Mouse (Mus musculus) limb, embryonic 15.5 days (tissue): ENCODE data around the gene Gm20388. TPM values are rescaled to one million over a fixed set of nuclear protein-coding genes. Genes with fewer than 3 reads are reported as not detected.
A peak's percentile ranks its signal among the peaks of the same experiment; 100 is the strongest.

Source experiments
- ATAC-seq: fragments of 200-750 bp; cut with Nextera tagmentation; 2 replicates; pipeline ENCODE4 v1.8.0; 2017; ENCODE audit warnings: low read depth, moderate TSS enrichment; ENCODE audit not compliant: insufficient number of reproducible peaks, low FRiP score, low TSS enrichment
- H3K27ac ChIP-seq: fragments of 300-500 bp; sonication (generic); 2 replicates; pipeline ENCODE4 v1.5.1; 2015; ENCODE audit warnings: moderate library complexity, mild to moderate bottlenecking, inconsistent platforms
- H3K27me3 ChIP-seq: fragments of 300-500 bp; sonication (generic); 2 replicates; pipeline ENCODE4 v1.6.1; 2015; ENCODE audit warnings: inconsistent platforms
- H3K36me3 ChIP-seq: fragments of 300-500 bp; sonication (generic); 2 replicates; pipeline ENCODE4 v1.6.1; 2015; ENCODE audit warnings: inconsistent platforms
- H3K4me1 ChIP-seq: fragments of 300-500 bp; sonication (generic); 2 replicates; pipeline ENCODE4 v1.6.1; 2015; ENCODE audit warnings: inconsistent platforms
- H3K4me2 ChIP-seq: fragments of 300-500 bp; sonication (generic); 2 replicates; pipeline ENCODE4 v1.6.1; 2015; ENCODE audit warnings: mild to moderate bottlenecking, inconsistent platforms
- H3K4me3 ChIP-seq: fragments of 300-500 bp; sonication (generic); 2 replicates; pipeline ENCODE4 v1.5.1; 2015; ENCODE audit warnings: mild to moderate bottlenecking, inconsistent platforms
- H3K9ac ChIP-seq: fragments of 300-500 bp; sonication (generic); 2 replicates; pipeline ENCODE4 v1.6.1; 2015; ENCODE audit warnings: inconsistent platforms
- H3K9me3 ChIP-seq: fragments of 300-500 bp; sonication (generic); 2 replicates; pipeline ENCODE4 v1.6.1; 2016; ENCODE audit warnings: inconsistent platforms
- WGBS: fragments of 180-500 bp; shearing (Covaris S2); methylation state at CpG from one replicate; pipeline ENCODE4 v1.1.7; 2015; 5-methylcytosine and 5-hydroxymethylcytosine counted together
- polyA plus RNA-seq: library from polyadenylated mRNA; unstranded; fragments of >200 nt; fragmentation: Nextera tagmentation; extraction: Ambion mirVana; gene quantifications from 2 replicates; pipeline ENCODE4 v1.2.1, GENCODE M21; 2015

Gene Gm20388
- polyA plus RNA-seq, 1 experiment from 2014 or later: 4.9 TPM

DNA sequence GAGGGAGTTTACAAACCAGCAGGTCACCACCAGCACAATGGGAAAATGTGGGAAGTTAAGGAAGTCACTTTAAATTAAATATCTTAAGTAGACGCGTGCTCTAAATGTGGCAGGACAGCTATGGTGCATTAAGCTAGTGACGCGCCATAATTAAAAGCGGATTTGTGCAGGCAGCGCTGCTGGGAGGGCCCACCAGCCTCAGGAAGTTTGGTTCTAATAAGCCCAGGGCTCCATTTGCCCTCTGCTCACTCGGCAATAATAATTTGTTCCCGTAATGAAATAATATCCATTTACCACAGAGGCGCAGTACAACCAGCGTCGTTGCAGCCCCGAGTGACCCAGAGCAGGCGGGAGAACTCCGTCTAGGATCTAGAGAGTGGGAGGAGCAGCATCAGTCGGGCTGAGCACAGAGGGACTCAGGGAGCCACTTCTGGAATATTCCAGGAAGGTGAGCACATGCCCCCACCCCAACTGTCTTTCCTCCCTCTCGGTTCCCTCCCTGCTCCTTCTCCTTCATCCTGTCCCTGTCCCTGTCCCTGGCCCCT lies 1040.1 kb downstream of the Gm20388 start:
- H3K4me2 ChIP-seq: 0 out of 2 replicates have a peak overlapping the region, but pooled peaks have one; percentile 22
- H3K9ac ChIP-seq: no peak overlapping the region
- H3K27me3 ChIP-seq: peaks cover 58% of the 10 kb centered on the region
- H3K4me3 ChIP-seq: no peak overlapping the region
- 14% methylated on average over 16 of the region's 16 CpGs for WGBS
- ATAC-seq: no peak
- H3K9me3 ChIP-seq: no peaks in the 10 kb centered on the region
- no peaks in the 10 kb centered on the region for H3K36me3 ChIP-seq
- no peak overlapping the region for H3K27ac ChIP-seq
- H3K4me1 ChIP-seq: peaks cover 23% of the 10 kb centered on the region

DNA sequence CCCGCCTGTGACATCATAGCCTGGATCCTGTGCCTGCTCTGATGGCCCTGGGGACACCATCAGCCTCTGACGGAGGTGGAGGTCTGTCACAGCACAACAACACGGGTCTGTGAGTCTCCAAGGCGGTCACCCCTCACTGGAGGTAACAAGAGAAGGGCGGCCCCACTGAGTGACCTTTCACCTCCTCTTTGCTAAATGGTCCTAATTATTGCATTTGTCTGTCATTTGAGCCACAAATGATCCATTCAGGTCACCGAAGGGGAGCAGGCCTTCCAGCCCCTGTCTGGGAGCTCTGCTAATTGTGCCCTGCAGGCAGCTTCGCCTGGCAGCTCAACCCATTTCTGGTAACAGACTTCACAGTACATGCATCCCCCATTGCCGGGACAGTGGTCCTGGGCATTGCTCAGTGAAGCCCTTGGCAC lies 1048.8 kb downstream of the Gm20388 start:
- Histone ChIP-seq H3K9ac (no peak overlapping the region), H3K27me3 (peaks cover 82% of the 10 kb centered on the region), H3K4me1 (no peaks in the 10 kb centered on the region), H3K4me2 (no peak overlapping the region), H3K4me3 (no peak overlapping the region), H3K9me3 (no peaks in the 10 kb centered on the region), H3K27ac (no peak overlapping the region), H3K36me3 (no peaks in the 10 kb centered on the region)
- 15% methylated on average over 8 of the region's 8 CpGs for WGBS
- ATAC-seq: no peak

- Histone ChIP-seq H3K4me1 (no peaks in the 10 kb centered on the region; the same call in 1 of the 2 replicates), H3K27me3 (peaks cover 74% of the 10 kb centered on the region)
- 82% methylated on average over 5 of the region's 5 CpGs for WGBS
Observed at GRCm38 (mm10) chr8:120962606-120963380, 1052.2 kb downstream of the Gm20388 start.

DNA sequence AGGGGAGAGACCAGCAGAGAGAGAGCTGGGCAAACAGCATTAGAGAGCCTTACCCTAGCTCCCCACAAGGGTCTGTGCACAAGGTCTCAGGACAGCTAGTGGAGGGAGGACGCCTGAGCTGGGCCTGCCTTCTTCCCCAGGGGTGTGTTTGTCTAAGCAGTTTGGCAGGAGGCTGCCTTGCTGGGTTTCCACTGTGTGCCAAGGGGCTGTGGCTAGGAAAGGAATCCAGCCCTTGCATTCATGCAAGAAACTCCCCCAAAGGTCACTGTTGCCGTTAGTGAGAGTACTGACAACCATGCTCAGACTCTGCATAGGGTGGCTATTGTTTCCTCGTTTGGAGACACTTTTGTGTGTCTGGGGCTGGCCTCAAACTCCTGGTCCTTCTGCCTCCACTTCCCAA lies 1055.9 kb downstream of the Gm20388 start:
- ATAC-seq: no peak
- no peaks in the 10 kb centered on the region for H3K36me3 ChIP-seq
- peaks cover under 1% of the 10 kb centered on the region for H3K4me1 ChIP-seq
- H3K4me2 ChIP-seq: no peak overlapping the region
- WGBS: 25% methylated on average over 3 of the region's 3 CpGs
- peaks cover 69% of the 10 kb centered on the region for H3K27me3 ChIP-seq
- no peaks in the 10 kb centered on the region for H3K9me3 ChIP-seq
- no peak overlapping the region for H3K9ac ChIP-seq
- H3K4me3 ChIP-seq: no peak overlapping the region
- H3K27ac ChIP-seq: no peak overlapping the region

More at GRCm38 (mm10) chr8:120962606-120963380, 1052.2 kb downstream of the Gm20388 start:
- no peak overlapping the region for H3K4me2 ChIP-seq
- H3K27ac ChIP-seq: no peak overlapping the region
- no peak overlapping the region for H3K4me3 ChIP-seq
- H3K9ac ChIP-seq: no peak overlapping the region
- ATAC-seq: no peak
- no peaks in the 10 kb centered on the region for H3K36me3 ChIP-seq
- no peaks in the 10 kb centered on the region for H3K9me3 ChIP-seq

GRCm38 (mm10) chr8:120968308-120968707 lies 1057.7 kb downstream of the Gm20388 start:
- no peak overlapping the region for H3K9ac ChIP-seq
- peaks cover 16% of the 10 kb centered on the region for H3K4me1 ChIP-seq
- H3K4me3 ChIP-seq: no peak overlapping the region
- H3K27ac ChIP-seq: no peak overlapping the region
- peaks cover 71% of the 10 kb centered on the region for H3K27me3 ChIP-seq
- H3K9me3 ChIP-seq: no peaks in the 10 kb centered on the region
- H3K36me3 ChIP-seq: no peaks in the 10 kb centered on the region
- no peak overlapping the region for H3K4me2 ChIP-seq
- ATAC-seq: no peak
- WGBS: 63% methylated on average over 6 of the region's 6 CpGs

DNA sequence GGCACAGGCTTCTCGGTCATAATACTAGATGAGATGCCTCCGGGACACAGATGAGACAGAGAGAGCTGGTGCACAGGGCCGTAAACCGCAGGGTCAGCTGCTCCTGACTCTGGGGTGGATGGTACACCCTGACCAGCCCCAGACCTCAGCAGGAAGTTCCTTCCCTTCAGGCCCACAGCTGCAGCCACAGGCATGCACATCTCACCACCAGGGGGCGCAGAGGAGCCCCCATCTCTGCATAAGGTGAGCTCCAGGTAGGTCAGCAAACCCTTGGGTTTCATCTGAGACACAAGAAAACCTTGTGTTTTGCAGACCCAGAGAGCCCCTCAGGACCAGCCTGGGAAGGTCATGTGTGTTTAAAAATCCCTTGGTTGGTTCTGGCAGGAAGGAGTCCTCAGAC lies 1059.7 kb downstream of the Gm20388 start:
- peaks cover 80% of the 10 kb centered on the region for H3K27me3 ChIP-seq

GRCm38 (mm10) chr8:120971691-120972469 lies 1061.2 kb downstream of the Gm20388 start:
- H3K4me2 ChIP-seq: peak overlapping the region; percentile 56
- H3K27me3 ChIP-seq: peaks cover 72% of the 10 kb centered on the region
- 16% methylated on average over 34 of the region's 34 CpGs for WGBS
- peak overlapping the region; percentile 30 for H3K4me3 ChIP-seq
- peaks cover 16% of the 10 kb centered on the region for H3K4me1 ChIP-seq
- H3K27ac ChIP-seq: no peak overlapping the region
- H3K9ac ChIP-seq: 0 out of 2 replicates have a peak overlapping the region, but pooled peaks have one; percentile 4
- H3K9me3 ChIP-seq: no peaks in the 10 kb centered on the region
- ATAC-seq: no peak
- no peaks in the 10 kb centered on the region for H3K36me3 ChIP-seq

More for the DNA sequence above, 1059.7 kb downstream of the Gm20388 start:
- H3K36me3 ChIP-seq: no peaks in the 10 kb centered on the region
- H3K9ac ChIP-seq: no peak overlapping the region
- no peak overlapping the region for H3K27ac ChIP-seq
- H3K4me2 ChIP-seq: no peak overlapping the region
- no peak for ATAC-seq
- H3K9me3 ChIP-seq: no peaks in the 10 kb centered on the region
- 31% methylated on average over 5 of the region's 5 CpGs for WGBS
- H3K4me1 ChIP-seq: peaks cover 16% of the 10 kb centered on the region
- no peak overlapping the region for H3K4me3 ChIP-seq

DNA sequence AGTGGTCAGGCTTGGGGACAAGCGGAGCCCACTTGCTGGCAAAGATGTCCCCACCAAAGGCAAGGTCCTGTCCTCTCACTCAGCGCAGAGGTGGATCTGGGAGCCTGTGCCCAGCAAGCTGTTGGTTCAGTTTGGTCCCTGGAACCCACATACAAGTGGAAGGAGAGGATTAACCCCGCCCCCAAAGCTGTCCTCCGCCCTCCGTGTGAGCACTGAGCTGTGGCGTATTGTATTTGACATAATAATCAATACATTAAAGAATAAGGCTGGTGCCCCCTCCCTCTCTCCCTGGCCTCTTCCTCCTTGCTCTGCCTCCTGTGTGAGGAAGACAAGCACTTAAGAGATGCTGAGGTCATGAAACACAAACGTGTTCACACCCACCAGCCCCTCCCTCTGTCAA lies 1062.4 kb downstream of the Gm20388 start:
- no peak overlapping the region for H3K4me3 ChIP-seq
- no peaks in the 10 kb centered on the region for H3K36me3 ChIP-seq
- no peak overlapping the region for H3K27ac ChIP-seq
- no peak overlapping the region for H3K9ac ChIP-seq
- H3K9me3 ChIP-seq: no peaks in the 10 kb centered on the region
- H3K4me1 ChIP-seq: peaks cover 16% of the 10 kb centered on the region
- WGBS: 23% methylated on average over 7 of the region's 7 CpGs
- ATAC-seq: no peak
- peaks cover 71% of the 10 kb centered on the region for H3K27me3 ChIP-seq
- no peak overlapping the region for H3K4me2 ChIP-seq

DNA sequence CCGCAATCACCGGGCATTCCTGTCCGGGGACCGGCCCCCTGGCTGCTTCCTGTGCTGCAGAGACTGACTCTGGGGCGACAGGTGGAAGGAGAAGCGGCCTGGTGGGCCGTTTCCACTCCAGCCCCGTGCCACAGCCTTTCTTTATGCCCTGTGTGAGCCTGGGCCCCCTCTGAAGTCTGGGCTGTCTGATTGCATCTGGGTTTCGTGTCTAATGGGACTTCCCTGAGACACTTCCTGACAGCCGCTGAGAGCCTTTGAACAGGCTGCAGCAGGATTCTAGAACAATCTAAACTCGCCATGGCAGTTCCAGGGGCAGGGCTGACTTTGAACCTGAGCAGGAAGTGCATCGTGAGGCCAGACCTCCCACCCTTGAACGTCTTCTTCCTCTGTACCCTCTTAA lies 1066.5 kb downstream of the Gm20388 start:
- peaks cover 41% of the 10 kb centered on the region for H3K27me3 ChIP-seq
- no peak overlapping the region for H3K27ac ChIP-seq

DNA sequence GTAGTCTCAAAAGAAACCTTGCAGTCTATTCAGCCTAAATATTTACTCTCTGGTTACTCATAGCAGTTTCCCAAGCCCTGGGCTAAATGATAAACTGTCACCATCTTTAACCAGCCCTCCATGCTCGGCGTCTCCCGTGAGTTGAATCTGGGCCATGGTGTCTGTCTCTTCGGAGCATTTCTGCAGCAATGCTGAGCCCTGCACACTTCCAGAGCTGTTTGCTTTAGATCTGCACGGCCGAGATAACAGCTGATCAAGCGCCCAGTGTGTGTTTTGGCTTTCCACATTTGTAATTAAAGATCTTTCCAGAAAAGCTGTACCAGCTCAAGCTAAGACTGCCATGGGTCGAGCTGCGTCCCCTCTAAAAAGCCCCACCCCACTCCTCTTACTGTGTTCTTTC lies 1068.6 kb downstream of the Gm20388 start:
- Histone ChIP-seq H3K4me1 (0 out of 2 replicates have a peak, but pooled peaks cover 4% of the 10 kb centered on the region), H3K9ac (no peak overlapping the region), H3K27me3 (peaks cover 27% of the 10 kb centered on the region), H3K4me2 (no peak overlapping the region), H3K27ac (no peak overlapping the region), H3K36me3 (no peaks in the 10 kb centered on the region), H3K9me3 (no peaks in the 10 kb centered on the region), H3K4me3 (no peak overlapping the region)
- 68% methylated on average over 9 of the region's 9 CpGs for WGBS
- no peak for ATAC-seq

More for the DNA sequence above, 1066.5 kb downstream of the Gm20388 start:
- H3K36me3 ChIP-seq: no peaks in the 10 kb centered on the region
- H3K9me3 ChIP-seq: no peaks in the 10 kb centered on the region
- ATAC-seq: no peak
- peaks cover 14% of the 10 kb centered on the region for H3K4me1 ChIP-seq
- no peak overlapping the region for H3K9ac ChIP-seq
- H3K4me3 ChIP-seq: no peak overlapping the region
- no peak overlapping the region for H3K4me2 ChIP-seq
- WGBS: 55% methylated on average over 13 of the region's 13 CpGs

DNA sequence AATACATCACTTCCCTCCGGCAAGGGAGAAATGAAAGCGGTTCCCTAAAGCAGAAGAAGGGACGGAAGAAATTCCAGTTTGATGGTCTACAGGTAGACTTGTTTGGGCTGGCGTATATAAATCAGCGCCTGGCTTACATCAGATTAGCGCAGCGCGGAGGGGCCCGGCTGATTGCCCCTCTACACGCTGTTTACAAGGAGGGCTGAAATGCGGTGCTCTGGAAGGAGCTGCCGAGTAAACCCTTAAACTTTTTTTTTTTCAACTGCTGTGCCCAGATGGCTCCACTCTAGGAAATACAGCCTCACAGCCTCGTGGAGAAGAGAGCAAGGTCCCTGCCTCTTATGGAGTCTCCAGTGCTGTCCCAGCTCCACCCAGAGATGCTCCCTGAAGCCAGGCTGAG lies 1070.3 kb downstream of the Gm20388 start:
- H3K9ac ChIP-seq: no peak overlapping the region
- H3K9me3 ChIP-seq: no peaks in the 10 kb centered on the region
- no peaks in the 10 kb centered on the region for H3K36me3 ChIP-seq
- WGBS: 6% methylated on average over 13 of the region's 13 CpGs
- H3K4me2 ChIP-seq: peak overlapping the region; percentile 19; the same call in 1 of the 2 replicates
- H3K4me1 ChIP-seq: 0 out of 2 replicates have a peak, but pooled peaks cover 4% of the 10 kb centered on the region
- peaks cover 17% of the 10 kb centered on the region for H3K27me3 ChIP-seq
- no peak overlapping the region for H3K27ac ChIP-seq
- H3K4me3 ChIP-seq: no peak overlapping the region
- no peak for ATAC-seq
